8 mouse cellular contexts compared by ENCODE assay signal in genomic region chr7:15948381-15948941, GRCm38 (mm10). TPM values are rescaled to one million over a fixed set of nuclear protein-coding genes. Genes with fewer than 3 reads are reported as not detected.
DNase-seq lines count a peak whose midpoint lies in the region; ATAC-seq lines count a peak whose summit lies in the region.

No protein-coding gene starts in this region.

- peak overlapping the region; percentile 71 for H3K4me2 ChIP-seq in intestine, embryonic 15.5 days (replicated peaks)

- no peaks in the 10 kb centered on the region for H3K27me3 ChIP-seq in intestine, embryonic 15.5 days (replicated peaks)

- H3K36me3 ChIP-seq in intestine, embryonic 15.5 days = peaks cover 12% of the 10 kb centered on the region

- 2% methylated on average over 23 of the region's 23 CpGs for WGBS in intestine, embryonic 15.5 days

- peak; percentile 95 for DNase-seq in adrenal gland, adult 2 months
- DNase-seq in embryo, embryonic 11.5 days (ENCODE audit: low read depth, low spot score) = peak; percentile 58
- peak; percentile 81 to 92 for DNase-seq in gastrocnemius, postnatal 4 days (ENCODE audit: low spot score in 2 of 2)
- DNase-seq in left cerebral cortex, postnatal 36 days (ENCODE audit: low spot score in 2 of 2) = peak; percentile 49 to 60
- peak; percentile 81 for DNase-seq in mesoderm, embryonic 11.5 days (ENCODE audit: low read depth, low spot score)
- DNase-seq in right cerebral cortex, postnatal 25 days = peak; percentile 61
- peak; percentile 87 to 94 for DNase-seq in urinary bladder, postnatal 36 days (ENCODE audit: low spot score in 2 of 2)

- ATAC-seq in intestine, embryonic 15.5 days = peak; percentile 77

- peak overlapping the region; percentile 56; the same call in 1 of the 2 replicates for H3K27ac ChIP-seq in intestine, embryonic 15.5 days

- peaks cover 19% of the 10 kb centered on the region for H3K4me1 ChIP-seq in intestine, embryonic 15.5 days (replicated peaks)

- intact Hi-C loops in left cerebral cortex, postnatal 36 days (cut with DNase I) = loop anchor here (2.0 kb wide), 1 partner anchor 18 kb away; the partner anchor contains the start of gene Ehd2

- peak overlapping the region; percentile 34; the same call in 1 of the 2 replicates for H3K9ac ChIP-seq in intestine, embryonic 15.5 days

- no peaks in the 10 kb centered on the region for H3K9me3 ChIP-seq in intestine, embryonic 15.5 days

- peak overlapping the region; percentile 26 for H3K4me3 ChIP-seq in intestine, embryonic 15.5 days (replicated peaks)

RNA-seq across cellular contexts. Expression of gene Nop53, which starts 2.6 kb away (rescaled TPM):
- 100 to 1,000 TPM; 169 to 171 TPM for total RNA-seq in adrenal gland, adult 2 months (2021)
- 64.4 and 69.9 TPM in 2 replicates for polyA plus RNA-seq in adrenal gland, adult 2 months (2012; rRNA removed)
- total RNA-seq in gastrocnemius, postnatal 4 days (2021) = 100 to 1,000 TPM; 172 to 173 TPM
- 161 and 174 TPM in 2 replicates for polyA plus RNA-seq in intestine, embryonic 15.5 days (2015; fragmentation: Nextera tagmentation; extraction: Ambion mirVana)
- 100 to 1,000 TPM; 113 to 130 TPM for total RNA-seq in left cerebral cortex, postnatal 36 days (2021)

RNA-seq across cellular contexts. Expression of gene Ehd2, which starts 18.9 kb away (rescaled TPM):
- total RNA-seq in adrenal gland, adult 2 months (2021) = 10 to 100 TPM; 40.2 to 87.6 TPM
- 70.9 and 89.0 TPM in 2 replicates for polyA plus RNA-seq in adrenal gland, adult 2 months (2012; rRNA removed)
- total RNA-seq in gastrocnemius, postnatal 4 days (2021) = 100 to 1,000 TPM; 160 to 194 TPM
- 42.3 and 50.9 TPM in 2 replicates for polyA plus RNA-seq in intestine, embryonic 15.5 days (2015; fragmentation: Nextera tagmentation; extraction: Ambion mirVana)
- 1 to 10 TPM; 3.5 to 6.8 TPM for total RNA-seq in left cerebral cortex, postnatal 36 days (2021)

RNA-seq across cellular contexts. Expression of gene Selenow, which starts 26.3 kb away (rescaled TPM):
- 100 to 1,000 TPM; 158 to 238 TPM for total RNA-seq in adrenal gland, adult 2 months (2021)
- 223 and 233 TPM in 2 replicates for polyA plus RNA-seq in adrenal gland, adult 2 months (2012; rRNA removed)
- 100 to 1,000 TPM; 440 to 541 TPM for total RNA-seq in gastrocnemius, postnatal 4 days (2021)
- polyA plus RNA-seq in intestine, embryonic 15.5 days (2015; fragmentation: Nextera tagmentation; extraction: Ambion mirVana) = 645 and 657 TPM in 2 replicates
- total RNA-seq in left cerebral cortex, postnatal 36 days (2021) = 1,000 to 10,000 TPM; 1,151 to 1,335 TPM

Comparison
In these comparisons a context has a peak if more than half of its experiments do, and no peak if none do; other contexts are left out.
1. Peak in every context shown above with its lines: DNase-seq, ATAC-seq, H3K4me3 ChIP-seq and H3K27ac ChIP-seq.
2. RNA of gene Ehd2, which starts 18.9 kb away (total RNA-seq): 160 to 194 TPM in gastrocnemius, postnatal 4 days and 40.2 to 87.6 TPM in adrenal gland, adult 2 months; 3.5 to 6.8 TPM in left cerebral cortex, postnatal 36 days; every median in the first group is over 4 times any median in the second.